Mouse (Mus musculus) NIH3T3 (cell line): ENCODE measurements around the gene Sertad2.

Source experiments
- DNase-seq: peaks from one replicate; pipeline ENCODE4 v3.0.0-alpha.2; 2012; ENCODE audit warnings: low read depth

The Sertad2 gene

GRCm38 (mm10) chr11:20594229-20595201 lies 51.5 kb downstream of the Sertad2 start:
- peak; percentile 66 for DNase-seq

GRCm38 (mm10) chr11:20603066-20603812 lies 60.2 kb downstream of the Sertad2 start:
- no peak for DNase-seq

GRCm38 (mm10) chr11:20604119-20604518 lies 61.1 kb downstream of the Sertad2 start:
- DNase-seq = no peak

GRCm38 (mm10) chr11:20605613-20606012 lies 62.6 kb downstream of the Sertad2 start:
- DNase-seq = no peak

- DNase-seq = peak; percentile 79
Observed at GRCm38 (mm10) chr11:20608442-20608841, 65.4 kb downstream of the Sertad2 start.

GRCm38 (mm10) chr11:20613223-20613622 lies 70.2 kb downstream of the Sertad2 start:
- DNase-seq = no peak

GRCm38 (mm10) chr11:20616103-20616502 lies 73.0 kb downstream of the Sertad2 start:
- DNase-seq = no peak

- no peak for DNase-seq
Observed at GRCm38 (mm10) chr11:20627146-20627545, 84.1 kb downstream of the Sertad2 start.

- DNase-seq = peak; percentile 40
Observed at GRCm38 (mm10) chr11:20628216-20628615, 85.2 kb downstream of the Sertad2 start.

GRCm38 (mm10) chr11:20629700-20630099 lies 86.6 kb downstream of the Sertad2 start:
- no peak for DNase-seq

GRCm38 (mm10) chr11:20631026-20631940 lies 88.2 kb downstream of the Sertad2 start:
- peak; percentile 98 for DNase-seq

- DNase-seq = peak; percentile 83
Observed at GRCm38 (mm10) chr11:20631941-20632618, 89.0 kb downstream of the Sertad2 start.

GRCm38 (mm10) chr11:20632619-20632965 lies 89.5 kb downstream of the Sertad2 start:
- DNase-seq = peak; percentile 68

GRCm38 (mm10) chr11:20634543-20634942 lies 91.5 kb downstream of the Sertad2 start:
- DNase-seq = no peak

GRCm38 (mm10) chr11:20635646-20636045 lies 92.6 kb downstream of the Sertad2 start:
- no peak for DNase-seq

GRCm38 (mm10) chr11:20636114-20636513 lies 93.1 kb downstream of the Sertad2 start:
- no peak for DNase-seq

- no peak for DNase-seq
Observed at GRCm38 (mm10) chr11:20637060-20637459, 94.0 kb downstream of the Sertad2 start.

GRCm38 (mm10) chr11:20638841-20639240 lies 95.8 kb downstream of the Sertad2 start:
- DNase-seq = peak; percentile 87

- DNase-seq = peak; percentile 70
Observed at GRCm38 (mm10) chr11:20639918-20640447, 96.9 kb downstream of the Sertad2 start.

- no peak for DNase-seq
Observed at GRCm38 (mm10) chr11:20642321-20642720, 99.3 kb downstream of the Sertad2 start.

GRCm38 (mm10) chr11:20643161-20643560 lies 100.1 kb downstream of the Sertad2 start:
- no peak for DNase-seq
